Mouse (Mus musculus) myocyte (in vitro differentiated cells): ENCODE measurements around the gene Stra6.

Experiments
- MYOD1 ChIP-seq, 3 experiments: IDR thresholded peaks; one replicate each; pipeline ENCODE4 v1.6.1; 2011; ENCODE audit warnings: control low read depth in 2 of 3, low read depth in 2 of 3, mild to moderate bottlenecking in 2 of 3, moderate library complexity in 1 of 3; ENCODE audit not compliant: insufficient read length in 2 of 3, control insufficient read depth in 1 of 3
- MYOG ChIP-seq, 3 experiments: IDR thresholded peaks; one replicate each; pipeline ENCODE4 v1.6.1; 2011; ENCODE audit warnings: control low read depth in 2 of 3, low read depth in 2 of 3, mild to moderate bottlenecking in 2 of 3; ENCODE audit not compliant: insufficient read length in 2 of 3, control insufficient read depth in 1 of 3, insufficient read depth in 1 of 3
- POLR2A ChIP-seq: IDR thresholded peaks from one replicate; pipeline ENCODE4 v1.6.1; 2011; ENCODE audit warnings: low read depth, mild to moderate bottlenecking, control low read depth, moderate library complexity; ENCODE audit not compliant: insufficient read length
- POLR2AphosphoS2 ChIP-seq: IDR thresholded peaks from one replicate; pipeline ENCODE4 v1.6.1; 2011; ENCODE audit warnings: low read depth, control low read depth; ENCODE audit not compliant: insufficient read length
- SRF ChIP-seq: IDR thresholded peaks from one replicate; pipeline ENCODE4 v1.6.1; 2011; ENCODE audit warnings: low read depth; ENCODE audit not compliant: control insufficient read depth, insufficient read length
- TCF12 ChIP-seq: IDR thresholded peaks from one replicate; pipeline ENCODE4 v1.6.1; 2011; ENCODE audit warnings: mild to moderate bottlenecking, control low read depth; ENCODE audit not compliant: poor library complexity, insufficient read depth, severe bottlenecking
- USF1 ChIP-seq: IDR thresholded peaks from one replicate; pipeline ENCODE4 v1.6.1; 2011; ENCODE audit warnings: low read depth, mild to moderate bottlenecking, control low read depth, moderate library complexity

DNA sequence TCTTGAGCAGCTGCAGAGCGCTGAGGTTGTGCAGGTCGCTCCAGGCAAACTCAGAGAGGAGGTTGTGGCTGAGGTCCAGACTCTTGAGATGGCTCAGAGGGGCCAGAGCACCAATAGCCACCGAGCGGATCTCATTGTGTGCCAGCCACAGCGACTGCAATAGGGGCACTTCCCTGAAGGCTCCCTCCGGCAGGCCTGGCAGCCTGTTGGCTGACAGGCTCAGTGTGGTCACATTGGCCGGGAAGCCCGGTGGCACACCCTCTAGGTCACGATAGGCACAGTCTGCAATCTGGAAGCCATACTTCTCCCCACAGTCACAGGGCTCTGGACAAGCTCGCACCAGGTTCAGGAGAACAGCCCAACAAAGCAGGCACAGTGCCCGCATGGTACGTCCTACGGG is 94.2 kb downstream of the Stra6 start:
- no peak for TF ChIP-seq SRF
- no peak for TF ChIP-seq POLR2AphosphoS2
- no peak for TF ChIP-seq POLR2A
- TF ChIP-seq TCF12 = no peak
- no peak for TF ChIP-seq USF1
- no peak for TF ChIP-seq MYOD1 (IDR thresholded peaks at IDR 0.05; ENCODE audit: control insufficient read depth in 1 of 3, insufficient read length in 2 of 3, low read depth in 2 of 3)
- TF ChIP-seq MYOG (IDR thresholded peaks at IDR 0.05; ENCODE audit: control insufficient read depth in 1 of 3, insufficient read depth in 1 of 3, insufficient read length in 2 of 3, low read depth in 2 of 3) = no peak
